Mouse (Mus musculus): Measurements from ENCODE around the gene Rhbdf2. TPM values are rescaled to one million over a fixed set of nuclear protein-coding genes. Genes with fewer than 3 reads are reported as not detected.

Rhbdf2 gene
- polyA plus RNA-seq, 1 experiment from 2014 or later: 1.1 TPM

- 0 out of 2 replicates have a peak, but pooled peaks have one; percentile 17 for ATAC-seq (ENCODE audit: low FRiP score, low read depth)
- no peak overlapping the region for H3K9ac ChIP-seq
- 13% methylated on average over 14 of the region's 14 CpGs for WGBS
- H3K4me1 ChIP-seq (replicated peaks): peaks cover 26% of the 10 kb centered on the region
- H3K9me3 ChIP-seq: no peaks in the 10 kb centered on the region
- H3K4me3 ChIP-seq: no peak overlapping the region
- no peak overlapping the region for H3K27ac ChIP-seq (replicated peaks)
- H3K27me3 ChIP-seq: no peaks in the 10 kb centered on the region
- H3K36me3 ChIP-seq: no peaks in the 10 kb centered on the region
- peak overlapping the region; percentile 21 for H3K4me2 ChIP-seq
Observed at GRCm38 (mm10) chr11:116589020-116589531, 37.7 kb downstream of the Rhbdf2 start.

GRCm38 (mm10) chr11:116586801-116587631 lies 39.8 kb downstream of the Rhbdf2 start:
- Histone ChIP-seq H3K27me3 (no peaks in the 10 kb centered on the region), H3K9ac (no peak overlapping the region), H3K27ac (replicated peaks) (peak overlapping the region; percentile 60), H3K4me2 (peak overlapping the region; percentile 48), H3K9me3 (no peaks in the 10 kb centered on the region), H3K4me1 (replicated peaks) (peaks cover 14% of the 10 kb centered on the region), H3K4me3 (peak overlapping the region; percentile 19), H3K36me3 (no peaks in the 10 kb centered on the region)
- peak; percentile 65; the same call in 1 of the 2 replicates for ATAC-seq (ENCODE audit: low FRiP score, low read depth)
- 21% methylated on average over 23 of the region's 23 CpGs for WGBS

- ATAC-seq (ENCODE audit: low FRiP score, low read depth): no peak
- WGBS: 72% methylated on average over 5 of the region's 5 CpGs
Observed at GRCm38 (mm10) chr11:116586310-116586709, 40.5 kb downstream of the Rhbdf2 start, which contains the start of gene Aanat. TSS of gene Aanat (plus strand) at chr11:116586432.

GRCm38 (mm10) chr11:116585682-116586081 lies 41.1 kb downstream of the Rhbdf2 start:
- 94% methylated on average over 6 of the region's 6 CpGs for WGBS
- no peak overlapping the region for H3K4me2 ChIP-seq
- no peak for ATAC-seq (ENCODE audit: low FRiP score, low read depth)
- no peak overlapping the region for H3K4me3 ChIP-seq
- no peaks in the 10 kb centered on the region for H3K9me3 ChIP-seq
- no peak overlapping the region for H3K9ac ChIP-seq
- no peaks in the 10 kb centered on the region for H3K36me3 ChIP-seq
- H3K27ac ChIP-seq (replicated peaks): no peak overlapping the region
- peaks cover 14% of the 10 kb centered on the region for H3K4me1 ChIP-seq (replicated peaks)
- no peaks in the 10 kb centered on the region for H3K27me3 ChIP-seq

More at GRCm38 (mm10) chr11:116586310-116586709, 40.5 kb downstream of the Rhbdf2 start, which contains the start of gene Aanat:
- Histone ChIP-seq H3K27me3 (no peaks in the 10 kb centered on the region), H3K36me3 (no peaks in the 10 kb centered on the region), H3K9me3 (no peaks in the 10 kb centered on the region), H3K27ac (replicated peaks) (peak within 1 kb of the TSS; percentile 60), H3K9ac (no peak within 1 kb of the TSS), H3K4me1 (replicated peaks) (peaks cover 14% of the 10 kb centered on the region), H3K4me2 (peak within 1 kb of the TSS; percentile 48), H3K4me3 (peak within 1 kb of the TSS; percentile 19)

GRCm38 (mm10) chr11:116581376-116581814 lies 45.4 kb downstream of the Rhbdf2 start, which contains the start of gene Ube2o:
TSS of gene Ube2o (minus strand) at chr11:116581447.
- no peaks in the 10 kb centered on the region for H3K27me3 ChIP-seq
- H3K9me3 ChIP-seq: no peaks in the 10 kb centered on the region
- peak within 1 kb of the TSS; percentile 66 for H3K4me2 ChIP-seq
- H3K36me3 ChIP-seq: no peaks in the 10 kb centered on the region
- peak within 1 kb of the TSS; percentile 89 for H3K27ac ChIP-seq (replicated peaks)
- peaks cover 34% of the 10 kb centered on the region for H3K4me1 ChIP-seq (replicated peaks)
- peak within 1 kb of the TSS; percentile 86 for H3K9ac ChIP-seq
- WGBS: 1% methylated on average over 25 of the region's 51 CpGs
- peak within 1 kb of the TSS; percentile 66 for H3K4me3 ChIP-seq
- peak; percentile 89 for ATAC-seq (ENCODE audit: low FRiP score, low read depth)

GRCm38 (mm10) chr11:116580711-116581375 lies 46.0 kb downstream of the Rhbdf2 start:
- Histone ChIP-seq H3K4me1 (replicated peaks) (peaks cover 39% of the 10 kb centered on the region), H3K4me3 (peak overlapping the region; percentile 66), H3K9ac (peak overlapping the region; percentile 86), H3K27me3 (no peaks in the 10 kb centered on the region), H3K9me3 (no peaks in the 10 kb centered on the region), H3K27ac (replicated peaks) (peak overlapping the region; percentile 89), H3K36me3 (no peaks in the 10 kb centered on the region), H3K4me2 (peak overlapping the region; percentile 66)
- WGBS: 0% methylated on average over 79 of the region's 91 CpGs
- peak; percentile 78 for ATAC-seq (ENCODE audit: low FRiP score, low read depth)

- Histone ChIP-seq H3K36me3 (no peaks in the 10 kb centered on the region), H3K27me3 (no peaks in the 10 kb centered on the region), H3K9ac (peak overlapping the region; percentile 86), H3K27ac (replicated peaks) (peak overlapping the region; percentile 89), H3K4me1 (replicated peaks) (peaks cover 46% of the 10 kb centered on the region), H3K4me2 (peak overlapping the region; percentile 66), H3K4me3 (peak overlapping the region; percentile 66), H3K9me3 (no peaks in the 10 kb centered on the region)
- WGBS: 22% methylated on average over 10 of the region's 10 CpGs
- ATAC-seq (ENCODE audit: low FRiP score, low read depth): no peak
Observed at GRCm38 (mm10) chr11:116580031-116580652, 46.7 kb downstream of the Rhbdf2 start.

GRCm38 (mm10) chr11:116579280-116579679 lies 47.5 kb downstream of the Rhbdf2 start:
- Histone ChIP-seq H3K4me3 (no peak overlapping the region; the same call in 1 of the 2 replicates), H3K27me3 (no peaks in the 10 kb centered on the region), H3K36me3 (no peaks in the 10 kb centered on the region), H3K27ac (replicated peaks) (no peak overlapping the region; the same call in 1 of the 2 replicates), H3K9ac (0 out of 2 replicates have a peak overlapping the region, but pooled peaks have one; percentile 17), H3K4me2 (peak overlapping the region; percentile 66), H3K9me3 (no peaks in the 10 kb centered on the region), H3K4me1 (replicated peaks) (peaks cover 55% of the 10 kb centered on the region)
- no peak for ATAC-seq (ENCODE audit: low FRiP score, low read depth)
- 92% methylated on average over 3 of the region's 3 CpGs for WGBS

- ATAC-seq (ENCODE audit: low FRiP score, low read depth): no peak
- Histone ChIP-seq H3K36me3 (no peaks in the 10 kb centered on the region), H3K4me3 (no peak overlapping the region), H3K9me3 (no peaks in the 10 kb centered on the region), H3K4me1 (replicated peaks) (peaks cover 89% of the 10 kb centered on the region), H3K27me3 (no peaks in the 10 kb centered on the region), H3K27ac (replicated peaks) (no peak overlapping the region), H3K4me2 (no peak overlapping the region), H3K9ac (no peak overlapping the region)
- WGBS: 73% methylated on average over 2 of the region's 2 CpGs
Observed at GRCm38 (mm10) chr11:116575396-116575795, 51.4 kb downstream of the Rhbdf2 start.

GRCm38 (mm10) chr11:116574982-116575381 lies 51.8 kb downstream of the Rhbdf2 start:
- 55% methylated on average over 6 of the region's 6 CpGs for WGBS
- H3K4me2 ChIP-seq: no peak overlapping the region
- no peaks in the 10 kb centered on the region for H3K27me3 ChIP-seq
- no peaks in the 10 kb centered on the region for H3K36me3 ChIP-seq
- no peaks in the 10 kb centered on the region for H3K9me3 ChIP-seq
- no peak overlapping the region for H3K27ac ChIP-seq (replicated peaks)
- H3K4me1 ChIP-seq (replicated peaks): peaks cover 87% of the 10 kb centered on the region
- H3K9ac ChIP-seq: no peak overlapping the region
- no peak for ATAC-seq (ENCODE audit: low FRiP score, low read depth)
- H3K4me3 ChIP-seq: no peak overlapping the region

- H3K4me1 ChIP-seq (replicated peaks): peaks cover 82% of the 10 kb centered on the region
- no peak overlapping the region for H3K4me2 ChIP-seq
- no peak overlapping the region for H3K4me3 ChIP-seq
- H3K9me3 ChIP-seq: no peaks in the 10 kb centered on the region
- 51% methylated on average over 6 of the region's 6 CpGs for WGBS
- no peak for ATAC-seq (ENCODE audit: low FRiP score, low read depth)
- H3K36me3 ChIP-seq: no peaks in the 10 kb centered on the region
- H3K27me3 ChIP-seq: no peaks in the 10 kb centered on the region
- no peak overlapping the region; the same call in 1 of the 2 replicates for H3K27ac ChIP-seq (replicated peaks)
- H3K9ac ChIP-seq: no peak overlapping the region
Observed at GRCm38 (mm10) chr11:116574486-116574885, 52.3 kb downstream of the Rhbdf2 start.

All from hindbrain, embryonic 15.5 days (tissue).